Mouse (Mus musculus): ENCODE measurements at regions not wholly inside any gene's neighbourhood (a gene's known extent, or its start where the extent isn't known, plus 50 kb on each side); places are given as distances from the start of the nearest gene placed in this dataset.

DNA sequence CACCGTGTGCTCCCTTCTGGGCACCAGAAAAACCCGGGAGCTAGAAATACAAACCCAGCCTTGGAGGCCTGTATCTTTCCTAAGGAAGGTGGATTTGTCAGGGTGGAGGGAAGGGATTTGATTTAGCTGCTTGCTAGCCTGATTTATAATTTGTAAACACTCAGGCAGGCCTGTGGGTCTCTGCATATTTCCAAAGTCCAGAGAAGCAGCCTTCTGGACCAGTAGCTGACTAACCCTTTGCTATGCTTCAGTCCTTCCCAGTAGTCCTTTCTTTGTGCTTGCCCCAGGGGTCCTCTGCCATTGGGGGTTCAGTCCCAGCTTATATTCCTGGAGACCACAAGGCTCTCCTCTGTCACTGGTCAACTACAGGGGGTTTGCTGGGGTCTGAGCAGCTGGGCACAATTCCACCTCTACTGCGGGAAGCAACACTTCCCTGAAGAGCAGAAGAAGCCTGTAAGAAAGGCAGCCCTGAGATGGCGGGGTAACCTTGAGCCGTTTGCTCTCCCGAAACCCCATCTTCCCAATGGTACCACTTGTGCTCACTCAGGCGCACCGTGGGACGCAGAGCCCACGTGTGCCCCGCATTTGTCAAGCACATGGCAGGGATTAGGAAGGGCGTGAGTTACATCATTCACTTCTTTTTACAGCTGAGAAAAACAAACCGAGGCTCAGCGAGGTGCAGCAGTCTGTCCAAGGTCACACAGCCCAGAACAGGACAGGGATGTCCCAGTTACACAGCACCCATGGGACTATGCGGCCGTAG, 85.7 kb downstream of the 1700001O22Rik start:
- no peak for DNase-seq (ENCODE audit: low spot score)

- DNase-seq (ENCODE audit: low spot score) = peak; percentile 55
Observed at GRCm38 (mm10) chr2:30716580-30717565, 86.6 kb downstream of the 1700001O22Rik start.

DNA sequence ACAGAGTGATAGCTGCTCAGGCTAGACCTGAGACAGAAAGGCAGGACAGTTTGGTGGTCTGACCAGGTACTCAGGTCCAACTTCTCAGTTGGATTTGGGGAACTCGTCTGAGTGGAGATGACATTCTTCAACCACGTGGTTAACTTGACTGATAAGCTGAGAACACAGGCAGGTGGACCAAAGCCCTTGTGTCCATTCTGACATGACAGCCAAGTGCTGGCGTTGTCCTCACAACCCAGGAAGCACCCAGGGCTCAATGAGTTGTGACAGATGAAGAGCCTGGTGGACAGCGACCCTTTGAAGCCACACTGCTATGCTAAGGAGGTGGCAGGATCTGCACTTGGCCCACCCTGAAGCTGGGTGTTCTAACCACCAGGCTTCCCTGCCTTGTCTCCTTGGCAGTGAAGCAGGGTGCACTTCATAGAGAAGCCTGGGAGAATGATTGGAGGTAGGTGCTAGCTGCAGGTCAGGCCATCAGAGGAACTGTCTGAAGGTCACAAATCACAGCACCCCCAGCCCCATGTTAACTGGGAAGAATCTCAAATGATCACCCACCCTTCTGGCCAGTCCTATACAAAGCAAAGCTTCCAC, 87.6 kb downstream of the 1700001O22Rik start:
- DNase-seq (ENCODE audit: low spot score) = no peak

DNA sequence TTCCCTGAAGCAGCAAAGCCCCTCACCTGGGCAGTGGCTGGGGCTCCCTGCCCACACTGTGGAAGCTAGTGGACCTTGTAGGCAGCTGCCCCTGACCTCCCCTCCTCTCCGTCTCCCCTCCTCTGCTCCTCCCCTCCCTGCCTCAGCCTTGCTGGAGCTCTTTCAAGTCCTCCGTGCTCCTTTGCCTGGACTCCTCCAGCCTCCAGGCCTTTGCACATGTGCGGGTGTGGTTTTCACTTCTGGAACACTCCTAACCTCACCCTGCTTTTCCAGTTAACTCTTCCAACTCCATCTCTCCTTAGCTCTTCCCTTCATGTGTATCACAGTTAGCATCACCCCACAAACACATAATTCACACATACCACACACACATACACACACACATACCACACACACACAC, 89.9 kb downstream of the 1700001O22Rik start:
- DNase-seq (ENCODE audit: low spot score) = no peak

DNA sequence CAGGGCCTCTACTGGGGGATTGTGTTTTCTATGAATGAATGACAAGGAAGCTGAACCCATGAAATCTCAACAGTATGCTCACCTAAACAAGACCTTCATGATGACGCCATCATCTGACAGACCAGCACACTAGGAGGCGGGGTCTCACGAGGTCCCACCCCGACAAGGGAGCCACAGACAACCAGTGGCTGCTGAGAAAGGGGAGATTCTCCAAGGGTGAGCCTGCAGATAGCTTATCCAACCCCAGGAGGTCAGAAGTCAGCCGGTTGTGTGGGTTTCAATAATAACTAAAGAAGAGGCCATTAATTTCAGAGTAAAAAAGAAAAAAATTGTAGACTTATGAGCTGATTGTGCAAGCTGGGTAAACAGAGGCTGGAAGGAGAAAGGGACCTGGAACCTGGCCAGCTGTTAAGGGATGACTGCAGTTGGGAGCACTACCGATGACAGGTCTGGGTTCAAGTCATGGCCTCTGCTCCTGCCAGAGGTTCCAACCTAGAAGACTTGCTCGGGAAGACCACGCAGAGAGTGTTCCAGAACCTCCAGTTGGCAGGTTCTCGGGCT, 90.5 kb downstream of the 1700001O22Rik start:
- no peak for DNase-seq (ENCODE audit: low spot score)

- peak; percentile 76 for DNase-seq (ENCODE audit: low spot score)
Observed at GRCm38 (mm10) chr2:30711853-30712498, 91.5 kb downstream of the 1700001O22Rik start.

- no peak for DNase-seq (ENCODE audit: low spot score)
Observed at GRCm38 (mm10) chr2:30711476-30711852, 92.0 kb downstream of the 1700001O22Rik start.

DNA sequence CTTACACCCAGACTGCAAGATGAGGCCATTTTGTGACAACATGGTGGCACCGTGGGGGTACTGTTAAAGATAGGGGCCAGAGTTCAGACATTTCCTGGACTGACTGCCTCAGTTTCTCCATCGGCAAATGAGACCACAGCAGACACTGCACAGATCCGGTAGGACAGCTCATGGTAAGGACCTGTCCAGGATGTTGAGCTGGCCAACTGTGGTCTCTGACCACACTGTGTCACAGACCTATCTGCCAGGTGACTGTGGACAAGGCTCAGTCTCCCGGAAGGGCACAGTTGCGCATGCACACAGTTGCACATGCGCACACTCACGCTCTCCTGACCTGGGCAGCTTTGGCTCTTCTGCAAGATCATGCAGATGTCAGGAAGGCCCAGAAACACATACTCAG, 92.6 kb downstream of the 1700001O22Rik start:
- no peak for DNase-seq (ENCODE audit: low spot score)

DNA sequence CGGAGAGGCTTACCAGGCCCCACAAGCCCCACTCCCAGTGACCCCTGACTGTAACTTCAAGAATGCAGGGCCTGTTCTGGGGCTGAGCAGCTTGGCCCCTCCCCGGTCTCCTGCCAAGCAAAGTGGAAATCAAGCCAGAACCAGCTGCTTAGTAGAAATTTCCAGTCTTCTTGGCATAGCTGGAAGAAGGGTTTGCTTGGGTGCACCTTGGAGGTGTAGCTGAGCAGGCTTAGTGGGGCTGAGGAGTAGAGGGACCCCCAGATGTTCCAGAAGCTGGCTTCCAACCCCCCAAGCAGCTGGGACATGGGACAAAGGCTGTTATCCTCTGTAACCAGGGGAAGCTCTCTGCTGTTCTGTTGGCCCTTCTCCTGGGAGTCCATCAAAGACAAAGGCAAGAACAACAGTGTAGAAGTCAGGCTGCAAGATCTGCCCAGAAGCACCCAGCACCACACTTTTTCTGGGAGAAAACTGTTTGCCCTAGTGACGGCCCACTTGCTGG, 94.0 kb downstream of the 1700001O22Rik start:
- no peak for DNase-seq (ENCODE audit: low spot score)

DNA sequence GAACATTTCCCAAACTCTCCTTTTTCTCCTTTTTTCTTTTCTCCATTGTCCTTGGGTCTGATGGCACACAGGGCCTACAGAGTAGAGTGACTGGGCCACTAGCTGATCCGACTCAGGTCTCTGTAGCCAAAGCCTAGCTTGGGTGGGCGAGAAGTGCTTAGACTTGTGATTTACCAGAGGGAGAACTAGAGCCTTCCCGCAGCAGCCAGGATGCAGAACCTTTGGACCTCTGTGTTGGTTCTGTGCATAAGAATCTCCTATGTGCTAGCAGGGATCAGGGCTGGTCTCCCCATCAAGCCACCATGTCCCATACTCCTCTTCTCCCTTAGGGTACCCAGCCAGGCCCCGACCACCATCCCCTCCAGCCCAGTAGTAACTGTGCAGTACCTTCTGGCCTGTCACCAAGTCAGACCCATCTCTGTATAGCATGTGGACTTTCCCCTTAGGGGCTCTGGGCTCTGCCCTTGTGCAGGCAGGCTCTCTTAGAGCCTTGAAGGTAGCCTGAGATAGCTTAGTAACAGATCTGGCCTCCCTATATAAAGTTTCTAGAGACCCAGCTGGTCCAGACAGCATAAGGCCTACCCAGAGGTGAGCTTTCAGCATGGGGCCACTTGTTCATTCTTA, 94.6 kb downstream of the 1700001O22Rik start:
- no peak for DNase-seq (ENCODE audit: low spot score)

GRCm38 (mm10) chr2:30708001-30708683, 95.3 kb downstream of the 1700001O22Rik start:
- DNase-seq (ENCODE audit: low spot score) = peak; percentile 76

GRCm38 (mm10) chr2:30707099-30708000, 96.1 kb downstream of the 1700001O22Rik start:
- no peak for DNase-seq (ENCODE audit: low spot score)

- DNase-seq (ENCODE audit: low spot score) = no peak
Observed at GRCm38 (mm10) chr2:30706036-30706435, 97.4 kb downstream of the 1700001O22Rik start.

- DNase-seq (ENCODE audit: low spot score) = no peak
Observed at GRCm38 (mm10) chr2:30703308-30703707, 100.2 kb downstream of the 1700001O22Rik start.

DNA sequence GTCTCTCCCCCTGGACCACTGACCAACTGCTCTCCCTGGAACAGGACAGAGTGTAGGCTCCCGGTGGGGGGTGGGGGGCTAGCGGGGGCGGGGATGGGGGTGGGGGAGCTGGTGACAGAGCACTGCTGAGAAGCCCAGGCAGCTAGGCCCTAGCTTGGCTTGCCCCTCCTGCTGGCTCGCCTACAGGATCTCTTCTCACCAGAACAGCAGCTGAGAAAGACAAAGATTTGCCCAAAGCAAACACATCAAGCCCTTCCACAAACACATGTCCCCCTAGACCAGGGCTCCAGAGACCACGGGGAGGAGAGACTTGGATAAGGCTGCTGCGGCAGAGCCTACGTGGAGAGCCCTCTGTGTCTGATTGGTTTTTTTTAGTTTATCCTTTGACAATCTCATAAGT, 100.8 kb downstream of the 1700001O22Rik start:
- DNase-seq (ENCODE audit: low spot score) = no peak

DNA sequence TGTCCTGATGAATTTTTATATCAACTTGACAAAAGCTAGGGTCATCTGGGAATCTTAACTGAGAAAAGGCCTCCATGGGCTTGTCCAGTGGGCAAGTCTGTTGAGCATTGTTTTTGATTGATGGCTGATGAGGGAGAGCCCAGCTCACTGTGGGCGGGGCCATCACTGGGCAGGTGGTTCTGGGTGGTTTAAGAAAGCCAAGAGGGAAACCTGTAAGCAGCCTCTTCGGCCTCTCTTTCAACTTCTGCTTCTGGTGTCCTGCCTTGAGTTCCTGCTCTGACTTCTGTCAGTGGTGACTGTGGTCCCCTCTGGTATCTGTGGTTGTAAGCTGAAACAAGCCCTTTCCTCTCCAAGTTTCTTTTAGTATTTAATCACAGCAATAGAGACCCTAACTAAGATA, 102.6 kb downstream of the 1700001O22Rik start:
- DNase-seq (ENCODE audit: low spot score) = no peak

DNA sequence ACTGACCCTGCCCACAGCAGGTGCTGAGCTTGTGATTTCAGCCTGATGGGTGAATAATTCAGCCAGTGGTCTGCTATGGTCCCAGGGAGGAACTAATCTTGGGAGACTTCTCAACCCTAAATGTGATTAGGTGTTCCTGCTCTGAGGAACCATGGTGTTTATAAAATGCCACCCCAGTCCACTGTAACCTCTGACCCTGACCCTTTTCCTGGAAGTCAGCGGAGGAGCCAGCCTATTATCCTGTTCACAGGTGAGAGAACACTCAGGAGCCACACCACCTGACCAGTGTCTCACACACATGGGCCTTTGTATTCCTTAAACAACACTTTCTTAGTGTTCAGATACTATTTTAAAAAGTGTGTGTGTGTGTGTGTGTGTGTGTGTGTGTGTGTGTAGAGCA, 103.0 kb downstream of the 1700001O22Rik start:
- no peak for DNase-seq (ENCODE audit: low spot score)

- no peak for DNase-seq (ENCODE audit: low spot score)
Observed at GRCm38 (mm10) chr2:30699797-30700454, 103.5 kb downstream of the 1700001O22Rik start.
